Mouse (Mus musculus) adrenal gland, adult 18-20 months (tissue): ENCODE measurements around the gene Upp2. TPM values are rescaled to one million over a fixed set of nuclear protein-coding genes. Genes with fewer than 3 reads are reported as not detected.

Experiments
- DNase-seq, 2 experiments: peaks; one replicate each; pipeline ENCODE4 v3.0.0; 2021 to 2022; ENCODE audit warnings: low spot score in 2 of 2
- long read RNA-seq, 2 experiments: library from polyadenylated mRNA; stranded (forward); transcript quantifications; one replicate each; pipeline ENCODE4 v2.0.0; 2021
- total RNA-seq, 2 experiments: library from RNA; stranded (reverse); gene quantifications; 1 replicate in 1 of 2; 2 replicates in 1 of 2; pipeline ENCODE4 v1.2.3; 2021

Upp2 gene
- total RNA-seq = 10 to 100 TPM; 17.3 to 18.1 TPM
- long read RNA-seq, experiment 1, partial matches to known transcripts = 0 of 5 reads
- long read RNA-seq, experiment 1, other reads (novel, unspliced or antisense) = 1 of 5 reads
- long read RNA-seq, experiment 2, transcript Upp2-206 (2 exons, 690 nt) = major isoform, 6 of 11 reads
- long read RNA-seq, experiment 2, partial matches to known transcripts = 0 of 11 reads
- long read RNA-seq, experiment 2, other reads (novel, unspliced or antisense) = 5 of 11 reads

GRCm38 (mm10) chr2:58567066-58567810 lies at the start of gene Upp2, which contains the start of gene Acvr1:
Upp2 (plus strand) TSS chr2:58567298.
Acvr1 (minus strand) TSS chr2:58567157.
- DNase-seq = peak; percentile 79 to 82

- no peak for DNase-seq
Measured at GRCm38 (mm10) chr2:58518517-58518916, 48.6 kb upstream of the Upp2 start.

- DNase-seq = no peak
Measured at GRCm38 (mm10) chr2:58520727-58521126, 46.4 kb upstream of the Upp2 start.

- DNase-seq = no peak
Measured at GRCm38 (mm10) chr2:58521621-58522020, 45.5 kb upstream of the Upp2 start.

- DNase-seq = no peak
Measured at GRCm38 (mm10) chr2:58523097-58523496, 44.0 kb upstream of the Upp2 start.

- DNase-seq = no peak
Measured at GRCm38 (mm10) chr2:58523894-58524293, 43.2 kb upstream of the Upp2 start.

GRCm38 (mm10) chr2:58524356-58524755 lies 42.7 kb upstream of the Upp2 start:
- no peak for DNase-seq

- no peak for DNase-seq
Measured at GRCm38 (mm10) chr2:58527786-58528185, 39.3 kb upstream of the Upp2 start.

GRCm38 (mm10) chr2:58529384-58529783 lies 37.7 kb upstream of the Upp2 start:
- DNase-seq = no peak

- DNase-seq = peak in 1 of 2 experiments; percentile 22
Measured at GRCm38 (mm10) chr2:58529860-58530440, 37.1 kb upstream of the Upp2 start.

GRCm38 (mm10) chr2:58530521-58530920 lies 36.6 kb upstream of the Upp2 start:
- no peak for DNase-seq

GRCm38 (mm10) chr2:58532260-58532850 lies 34.7 kb upstream of the Upp2 start:
- peak; percentile 25 to 37 for DNase-seq

GRCm38 (mm10) chr2:58533521-58534001 lies 33.5 kb upstream of the Upp2 start:
- no peak for DNase-seq

- DNase-seq = no peak
Measured at GRCm38 (mm10) chr2:58534379-58534778, 32.7 kb upstream of the Upp2 start.

GRCm38 (mm10) chr2:58535233-58535632 lies 31.9 kb upstream of the Upp2 start:
- DNase-seq = no peak

- DNase-seq = no peak
Measured at GRCm38 (mm10) chr2:58536796-58537195, 30.3 kb upstream of the Upp2 start.

- no peak for DNase-seq
Measured at GRCm38 (mm10) chr2:58538196-58538595, 28.9 kb upstream of the Upp2 start.

- no peak for DNase-seq
Measured at GRCm38 (mm10) chr2:58543252-58543651, 23.8 kb upstream of the Upp2 start.

- no peak for DNase-seq
Measured at GRCm38 (mm10) chr2:58544368-58544767, 22.7 kb upstream of the Upp2 start.

- no peak for DNase-seq
Measured at GRCm38 (mm10) chr2:58546264-58546663, 20.8 kb upstream of the Upp2 start.

GRCm38 (mm10) chr2:58548943-58549342 lies 18.2 kb upstream of the Upp2 start:
- no peak for DNase-seq

- DNase-seq = no peak
Measured at GRCm38 (mm10) chr2:58549960-58550359, 17.1 kb upstream of the Upp2 start.
